Mouse (Mus musculus) hindbrain, embryonic 16.5 days (tissue): ENCODE results near the gene Fcgbp. TPM values are rescaled to one million over a fixed set of nuclear protein-coding genes. Genes with fewer than 3 reads are reported as not detected.

ENCODE experiments used
- ATAC-seq: fragments of 200-750 bp; cut with Nextera tagmentation; 2 replicates; pipeline ENCODE4 v1.8.0; 2017; ENCODE audit warnings: moderate TSS enrichment, moderate library complexity
- H3K27ac ChIP-seq: fragments of 300-500 bp; sonication (generic); 2 replicates; pipeline ENCODE4 v1.5.1; 2014; ENCODE audit warnings: low read depth, mild to moderate bottlenecking, control low read depth, low read length, moderate library complexity
- H3K27me3 ChIP-seq: fragments of 300-500 bp; sonication (generic); replicated peaks from 2 replicates; pipeline ENCODE4 v1.6.1; 2014; ENCODE audit warnings: low read length; ENCODE audit not compliant: control insufficient read depth, insufficient read depth
- H3K36me3 ChIP-seq: fragments of 300-500 bp; sonication (generic); 2 replicates; pipeline ENCODE4 v1.6.1; 2014; ENCODE audit warnings: mild to moderate bottlenecking, low read length, moderate library complexity, mixed read lengths; ENCODE audit not compliant: control insufficient read depth, insufficient read depth
- H3K4me1 ChIP-seq: fragments of 300-500 bp; sonication (generic); 2 replicates; pipeline ENCODE4 v1.6.1; 2014; ENCODE audit warnings: low read depth, low read length; ENCODE audit not compliant: control insufficient read depth, insufficient read depth
- H3K4me2 ChIP-seq: fragments of 300-500 bp; sonication (generic); 2 replicates; pipeline ENCODE4 v1.6.1; 2014; ENCODE audit warnings: mild to moderate bottlenecking, low read length, control low read depth, moderate library complexity
- H3K4me3 ChIP-seq: fragments of 300-500 bp; sonication (generic); 2 replicates; pipeline ENCODE4 v1.5.1; 2014; ENCODE audit warnings: mild to moderate bottlenecking, low read length, control low read depth, moderate library complexity
- H3K9ac ChIP-seq: fragments of 300-500 bp; sonication (generic); 2 replicates; pipeline ENCODE4 v1.6.1; 2014; ENCODE audit warnings: low read depth, mild to moderate bottlenecking, control low read depth, low read length, moderate library complexity
- H3K9me3 ChIP-seq: fragments of 300-500 bp; sonication (generic); 2 replicates; pipeline ENCODE4 v1.6.1; 2014; ENCODE audit warnings: mild to moderate bottlenecking, low read length, moderate library complexity; ENCODE audit not compliant: control insufficient read depth
- WGBS: fragments of 180-500 bp; shearing (Covaris S2); extraction: QIAGEN DNeasy Blood & Tissue Kit; methylation state at CpG from one replicate; pipeline ENCODE4 v1.1.7; 2014; 5-methylcytosine and 5-hydroxymethylcytosine counted together
- polyA plus RNA-seq: library from polyadenylated mRNA; unstranded; fragments of >200 nt; fragmentation: Nextera tagmentation; extraction: Ambion mirVana; gene quantifications from 2 replicates; pipeline ENCODE4 v1.2.1, GENCODE M21; 2015

The Fcgbp gene
- polyA plus RNA-seq, 1 experiment from 2014 or later, result 0.71 TPM

DNA sequence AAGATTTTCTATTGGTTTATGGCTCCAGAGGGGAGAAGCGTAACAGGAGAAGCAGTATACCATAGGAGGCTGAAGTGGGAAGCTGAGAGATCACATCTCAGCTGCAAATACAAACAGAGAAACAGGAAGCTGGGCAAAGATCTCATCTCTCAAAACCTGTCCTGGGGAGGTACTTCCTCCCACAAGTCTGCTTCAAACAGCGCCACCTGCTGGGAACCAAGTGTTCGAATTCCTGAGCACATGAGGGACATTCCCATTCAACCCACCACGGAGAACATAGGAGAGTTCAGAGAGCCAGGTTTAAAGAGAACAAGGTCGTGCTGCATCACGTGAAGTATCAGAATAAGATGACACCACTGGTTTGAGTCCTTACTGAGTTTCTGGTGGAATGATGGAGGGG is 94.4 kb downstream of the Fcgbp start:
- Histone ChIP-seq H3K36me3 (no peaks in the 10 kb centered on the region), H3K4me3 (no peak overlapping the region), H3K9ac (no peak overlapping the region), H3K4me2 (no peak overlapping the region), H3K4me1 (peaks cover 13% of the 10 kb centered on the region), H3K27ac (no peak overlapping the region), H3K9me3 (no peaks in the 10 kb centered on the region), H3K27me3 (no peaks in the 10 kb centered on the region)
- 83% methylated on average over 6 of the region's 6 CpGs for WGBS
- ATAC-seq, result no peak

GRCm38 (mm10) chr7:28168320-28169115 is 97.5 kb downstream of the Fcgbp start:
- Histone ChIP-seq H3K9me3 (no peaks in the 10 kb centered on the region), H3K4me2 (peak overlapping the region; percentile 88), H3K4me3 (peak overlapping the region; percentile 66), H3K4me1 (peaks cover 25% of the 10 kb centered on the region), H3K36me3 (no peaks in the 10 kb centered on the region), H3K9ac (peak overlapping the region; percentile 59), H3K27ac (peak overlapping the region; percentile 78), H3K27me3 (no peaks in the 10 kb centered on the region)
- peak; percentile 68 for ATAC-seq
- 11% methylated on average over 9 of the region's 9 CpGs for WGBS

- H3K27ac ChIP-seq, result peak within 1 kb of the TSS; percentile 78
- ATAC-seq, result peak; percentile 93
- peaks cover 25% of the 10 kb centered on the region for H3K4me1 ChIP-seq
- no peaks in the 10 kb centered on the region for H3K36me3 ChIP-seq
- under 1% methylated on average over 74 of the region's 80 CpGs for WGBS
- H3K4me3 ChIP-seq, result peak within 1 kb of the TSS; percentile 66
- H3K27me3 ChIP-seq, result no peaks in the 10 kb centered on the region
- no peaks in the 10 kb centered on the region for H3K9me3 ChIP-seq
- H3K4me2 ChIP-seq, result peak within 1 kb of the TSS; percentile 88
- peak within 1 kb of the TSS; percentile 65 for H3K9ac ChIP-seq
These were observed 98.7 kb downstream of the Fcgbp start, which contains the start of gene Fbl for GRCm38 (mm10) chr7:28169489-28170422. Gene Fbl, plus strand, starts transcription at chr7:28169710.

Other genes starting within 250 kb of the Fcgbp start
- gene Zfp59, start 232.6 kb upstream of the Fcgbp start, polyA plus RNA-seq, result 9.6 and 10.7 TPM in 2 replicates
- 0.88 and 1.4 TPM in 2 replicates for gene Zfp607a, start 213.7 kb upstream of the Fcgbp start, polyA plus RNA-seq
- gene Zfp974, start 141.8 kb upstream of the Fcgbp start, polyA plus RNA-seq, result 12.2 and 14.8 TPM in 2 replicates
- gene Zfp780b, start 92.1 kb upstream of the Fcgbp start, polyA plus RNA-seq, result 27.0 and 28.9 TPM in 2 replicates
- gene Zfp850, start 57.1 kb upstream of the Fcgbp start, polyA plus RNA-seq, result 6.2 and 6.4 TPM in 2 replicates
- 275 and 283 TPM in 2 replicates for gene Psmc4, start 21.1 kb upstream of the Fcgbp start, polyA plus RNA-seq
- 0.10 and 0.13 TPM in 2 replicates for gene 9530053A07Rik, start 58.2 kb downstream of the Fcgbp start, polyA plus RNA-seq
- gene Fbl, start 98.5 kb downstream of the Fcgbp start, polyA plus RNA-seq, result 57.1 and 66.1 TPM in 2 replicates
- 8.1 and 9.9 TPM in 2 replicates for gene Dyrk1b, start 108.2 kb downstream of the Fcgbp start, polyA plus RNA-seq
- gene Eid2, start 196.6 kb downstream of the Fcgbp start, polyA plus RNA-seq, result 2.9 and 3.7 TPM in 2 replicates
- gene Eid2b, start 206.5 kb downstream of the Fcgbp start, polyA plus RNA-seq, result 33.5 and 36.3 TPM in 2 replicates
- 1.7 and 3.1 TPM in 2 replicates for gene Selenov, start 219.9 kb downstream of the Fcgbp start, polyA plus RNA-seq
- gene Dll3, start 231.0 kb downstream of the Fcgbp start, polyA plus RNA-seq, result 18.6 and 19.2 TPM in 2 replicates
- 131 and 142 TPM in 2 replicates for gene Timm50, start 240.8 kb downstream of the Fcgbp start, polyA plus RNA-seq